Mouse (Mus musculus) limb, embryonic 12.5 days (tissue): ENCODE measurements at regions not wholly inside any gene's neighbourhood (a gene's known extent, or its start where the extent isn't known, plus 50 kb on each side); places are given as distances from the start of the nearest gene placed in this dataset.

Experiments
- ATAC-seq: fragments of 200-750 bp; cut with Nextera tagmentation; 2 replicates; pipeline ENCODE4 v1.8.0; 2017; ENCODE audit warnings: low read depth, moderate TSS enrichment; ENCODE audit not compliant: insufficient number of reproducible peaks, insufficient read depth, low FRiP score, low TSS enrichment
- H3K27ac ChIP-seq: fragments of 300-500 bp; sonication (generic); 2 replicates; pipeline ENCODE4 v1.5.1; 2016; ENCODE audit warnings: mild to moderate bottlenecking, moderate library complexity
- H3K27me3 ChIP-seq: fragments of 300-500 bp; sonication (generic); 2 replicates; pipeline ENCODE4 v1.6.1; 2016; ENCODE audit warnings: mild to moderate bottlenecking, moderate library complexity
- H3K36me3 ChIP-seq: fragments of 300-500 bp; sonication (generic); 2 replicates; pipeline ENCODE4 v1.6.1; 2016; ENCODE audit warnings: mild to moderate bottlenecking, moderate library complexity
- H3K4me1 ChIP-seq: fragments of 300-500 bp; sonication (generic); replicated peaks from 2 replicates; pipeline ENCODE4 v1.6.1; 2016
- H3K4me2 ChIP-seq: fragments of 300-500 bp; sonication (generic); 2 replicates; pipeline ENCODE4 v1.6.1; 2016; ENCODE audit warnings: mild to moderate bottlenecking, moderate library complexity
- H3K4me3 ChIP-seq: fragments of 300-500 bp; sonication (generic); replicated peaks from 2 replicates; pipeline ENCODE4 v1.5.1; 2016; ENCODE audit warnings: mild to moderate bottlenecking
- H3K9ac ChIP-seq: fragments of 300-500 bp; sonication (generic); replicated peaks from 2 replicates; pipeline ENCODE4 v1.6.1; 2016; ENCODE audit warnings: mild to moderate bottlenecking, moderate library complexity
- H3K9me3 ChIP-seq: fragments of 300-500 bp; sonication (generic); 2 replicates; pipeline ENCODE4 v1.6.1; 2016; ENCODE audit warnings: mild to moderate bottlenecking, moderate library complexity
- WGBS: fragments of 180-500 bp; shearing (Covaris S2); methylation state at CpG from one replicate; pipeline ENCODE4 v1.1.7; 2016; 5-methylcytosine and 5-hydroxymethylcytosine counted together

DNA sequence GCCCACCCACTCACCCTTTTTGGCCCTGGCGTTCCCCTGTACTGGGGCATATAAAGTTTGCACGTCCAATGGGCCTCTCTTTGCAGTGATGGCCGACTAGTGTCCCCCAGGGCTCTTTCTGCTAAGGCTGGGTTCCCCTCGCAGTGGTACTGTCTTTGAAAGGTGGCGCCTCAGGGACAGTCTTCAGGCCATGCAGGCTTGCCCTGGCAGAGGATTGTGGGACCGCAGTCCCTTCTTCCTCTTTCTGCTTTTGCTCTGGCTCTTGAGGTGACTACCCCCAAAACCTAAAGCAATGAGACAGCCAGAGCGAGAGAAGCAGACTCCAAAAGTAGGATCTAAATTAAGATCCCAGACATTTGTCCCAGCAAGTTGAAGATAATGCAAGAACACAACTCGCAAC lies 93.5 kb upstream of the Tbl1xr1 start:
- H3K9ac ChIP-seq: no peak overlapping the region
- ATAC-seq: no peak
- H3K4me2 ChIP-seq: no peak overlapping the region
- no peak overlapping the region for H3K27ac ChIP-seq
- H3K9me3 ChIP-seq: no peaks in the 10 kb centered on the region
- H3K36me3 ChIP-seq: no peaks in the 10 kb centered on the region
- no peak overlapping the region for H3K4me3 ChIP-seq
- no peaks in the 10 kb centered on the region for H3K4me1 ChIP-seq
- 86% methylated on average over 8 of the region's 8 CpGs for WGBS
- no peaks in the 10 kb centered on the region for H3K27me3 ChIP-seq

DNA sequence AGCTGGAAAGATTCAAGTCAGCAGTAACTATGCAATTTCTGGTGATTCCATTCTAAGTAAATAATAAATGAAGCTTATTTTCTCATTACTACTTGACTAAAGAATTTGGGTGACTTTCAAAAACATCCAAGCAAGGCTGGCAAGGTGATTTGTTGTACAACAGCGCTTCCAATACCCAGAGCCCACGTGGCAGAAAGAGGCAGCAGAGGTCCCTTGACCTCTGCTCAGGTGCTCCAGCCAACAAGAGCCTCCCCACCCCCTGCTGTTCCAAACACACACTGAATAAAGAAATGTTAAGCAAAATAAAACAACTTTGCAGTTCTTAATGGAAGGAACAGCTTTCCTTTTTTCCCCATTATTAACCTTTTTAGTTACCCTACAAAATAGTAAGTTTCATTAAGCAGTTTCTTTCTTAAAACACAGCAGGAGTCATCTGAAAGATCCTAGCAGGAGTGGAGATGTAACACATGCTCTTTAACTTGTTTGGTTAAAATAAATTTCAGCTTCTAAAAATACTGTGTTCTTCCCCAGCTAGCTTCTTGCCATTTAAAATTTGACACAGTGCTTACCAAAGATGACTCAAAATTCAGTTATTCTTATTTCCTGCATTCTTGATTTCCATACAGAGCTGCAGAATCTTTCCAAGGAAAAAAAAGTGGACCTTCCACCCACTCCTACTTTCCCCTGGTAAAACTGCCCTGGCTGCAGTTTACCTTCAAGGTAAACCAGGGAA lies 92.3 kb upstream of the Tbl1xr1 start:
- Histone ChIP-seq H3K9me3 (no peaks in the 10 kb centered on the region), H3K27ac (no peak overlapping the region), H3K36me3 (no peaks in the 10 kb centered on the region), H3K27me3 (no peaks in the 10 kb centered on the region), H3K4me2 (no peak overlapping the region), H3K4me3 (no peak overlapping the region), H3K4me1 (no peaks in the 10 kb centered on the region), H3K9ac (no peak overlapping the region)
- 36% methylated on average over 2 of the region's 2 CpGs for WGBS
- no peak for ATAC-seq

- H3K9ac ChIP-seq: no peak overlapping the region
- H3K9me3 ChIP-seq: no peaks in the 10 kb centered on the region
- no peak overlapping the region for H3K4me2 ChIP-seq
- no peaks in the 10 kb centered on the region; the same call in 1 of the 2 replicates for H3K4me1 ChIP-seq
- no peaks in the 10 kb centered on the region for H3K36me3 ChIP-seq
- H3K27ac ChIP-seq: no peak overlapping the region
- ATAC-seq: no peak
- H3K27me3 ChIP-seq: no peaks in the 10 kb centered on the region
- H3K4me3 ChIP-seq: no peak overlapping the region
- 71% methylated on average over 2 of the region's 2 CpGs for WGBS
Measured at GRCm38 (mm10) chr3:21984807-21985206, 91.6 kb upstream of the Tbl1xr1 start.

GRCm38 (mm10) chr3:21986164-21986892 lies 90.1 kb upstream of the Tbl1xr1 start:
- H3K4me3 ChIP-seq: no peak overlapping the region
- WGBS: 75% methylated on average over 5 of the region's 5 CpGs
- H3K36me3 ChIP-seq: no peaks in the 10 kb centered on the region
- no peak overlapping the region for H3K9ac ChIP-seq
- no peaks in the 10 kb centered on the region for H3K27me3 ChIP-seq
- H3K27ac ChIP-seq: no peak overlapping the region
- H3K9me3 ChIP-seq: no peaks in the 10 kb centered on the region
- no peak for ATAC-seq
- peaks cover 2% of the 10 kb centered on the region for H3K4me1 ChIP-seq
- H3K4me2 ChIP-seq: no peak overlapping the region

GRCm38 (mm10) chr3:21986893-21987250 lies 89.6 kb upstream of the Tbl1xr1 start:
- H3K9me3 ChIP-seq: no peaks in the 10 kb centered on the region

GRCm38 (mm10) chr3:21987455-21988009 lies 88.9 kb upstream of the Tbl1xr1 start:
- ATAC-seq: no peak
- WGBS: 86% methylated on average over 5 of the region's 5 CpGs

More at GRCm38 (mm10) chr3:21986893-21987250, 89.6 kb upstream of the Tbl1xr1 start:
- no peak overlapping the region for H3K27ac ChIP-seq
- no peaks in the 10 kb centered on the region for H3K36me3 ChIP-seq
- WGBS: 86% methylated on average over 2 of the region's 2 CpGs
- no peaks in the 10 kb centered on the region for H3K27me3 ChIP-seq
- H3K4me3 ChIP-seq: no peak overlapping the region
- no peak overlapping the region for H3K9ac ChIP-seq
- peaks cover 2% of the 10 kb centered on the region for H3K4me1 ChIP-seq
- no peak for ATAC-seq
- H3K4me2 ChIP-seq: no peak overlapping the region

DNA sequence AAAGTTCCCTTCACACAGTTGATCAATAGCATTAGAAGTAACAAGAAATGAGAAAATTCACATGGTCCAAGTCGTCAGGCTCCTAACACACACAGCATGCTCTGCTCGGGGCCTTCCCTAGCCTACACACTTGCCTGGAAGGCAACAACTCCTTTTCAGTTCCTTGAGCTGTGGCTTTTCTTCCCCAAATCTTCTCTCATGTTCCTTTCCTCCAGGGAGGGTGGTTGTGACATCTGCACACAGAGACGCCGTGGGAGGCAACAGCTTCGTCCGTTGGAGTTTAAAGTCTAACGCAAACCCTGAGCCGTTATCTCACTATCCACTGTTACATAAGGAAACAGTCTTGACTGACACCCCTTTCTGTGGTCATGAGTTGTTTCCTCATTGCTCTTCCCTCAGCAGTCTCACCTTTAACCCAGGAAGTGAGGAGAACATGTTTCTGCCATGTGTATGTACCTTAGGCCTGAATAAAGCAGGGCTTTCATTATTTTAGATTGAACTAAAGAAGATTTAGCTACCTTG lies 88.4 kb upstream of the Tbl1xr1 start:
- Histone ChIP-seq H3K27ac (no peak overlapping the region), H3K9me3 (no peaks in the 10 kb centered on the region)

More at GRCm38 (mm10) chr3:21987455-21988009, 88.9 kb upstream of the Tbl1xr1 start:
- H3K4me2 ChIP-seq: no peak overlapping the region
- no peak overlapping the region for H3K4me3 ChIP-seq
- H3K27me3 ChIP-seq: no peaks in the 10 kb centered on the region
- no peaks in the 10 kb centered on the region for H3K36me3 ChIP-seq
- H3K4me1 ChIP-seq: peaks cover 2% of the 10 kb centered on the region
- no peak overlapping the region for H3K9ac ChIP-seq
- H3K27ac ChIP-seq: no peak overlapping the region
- H3K9me3 ChIP-seq: no peaks in the 10 kb centered on the region

DNA sequence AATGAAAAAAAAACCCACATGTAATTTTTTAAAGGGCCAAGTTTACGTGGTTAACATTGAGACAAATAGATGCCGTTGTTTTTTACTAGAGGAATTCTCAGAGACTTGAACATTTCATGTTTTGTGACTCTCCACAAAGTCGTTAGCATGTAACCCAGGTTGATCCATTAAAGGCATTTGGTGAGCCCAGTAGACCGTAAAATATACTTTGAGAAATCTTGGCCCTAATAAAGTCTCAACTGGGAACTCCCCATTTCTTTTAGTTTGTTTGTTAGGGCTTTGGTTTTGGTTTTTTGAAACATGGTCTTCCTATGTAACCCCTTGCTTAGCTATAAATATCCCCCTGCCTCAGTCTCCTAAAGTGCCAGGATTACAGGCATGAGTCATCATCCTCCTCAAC lies 85.9 kb upstream of the Tbl1xr1 start:
- Histone ChIP-seq H3K9ac (no peak overlapping the region), H3K27me3 (no peaks in the 10 kb centered on the region), H3K27ac (no peak overlapping the region), H3K9me3 (no peaks in the 10 kb centered on the region), H3K4me3 (no peak overlapping the region), H3K4me2 (no peak overlapping the region), H3K36me3 (no peaks in the 10 kb centered on the region), H3K4me1 (peaks cover 2% of the 10 kb centered on the region)
- 49% methylated on average over 4 of the region's 4 CpGs for WGBS
- no peak for ATAC-seq

More for the DNA sequence above, 88.4 kb upstream of the Tbl1xr1 start:
- Histone ChIP-seq H3K4me2 (no peak overlapping the region), H3K9ac (no peak overlapping the region), H3K36me3 (no peaks in the 10 kb centered on the region), H3K27me3 (no peaks in the 10 kb centered on the region), H3K4me1 (peaks cover 2% of the 10 kb centered on the region), H3K4me3 (no peak overlapping the region)
- WGBS: 89% methylated on average over 8 of the region's 8 CpGs
- ATAC-seq: no peak

DNA sequence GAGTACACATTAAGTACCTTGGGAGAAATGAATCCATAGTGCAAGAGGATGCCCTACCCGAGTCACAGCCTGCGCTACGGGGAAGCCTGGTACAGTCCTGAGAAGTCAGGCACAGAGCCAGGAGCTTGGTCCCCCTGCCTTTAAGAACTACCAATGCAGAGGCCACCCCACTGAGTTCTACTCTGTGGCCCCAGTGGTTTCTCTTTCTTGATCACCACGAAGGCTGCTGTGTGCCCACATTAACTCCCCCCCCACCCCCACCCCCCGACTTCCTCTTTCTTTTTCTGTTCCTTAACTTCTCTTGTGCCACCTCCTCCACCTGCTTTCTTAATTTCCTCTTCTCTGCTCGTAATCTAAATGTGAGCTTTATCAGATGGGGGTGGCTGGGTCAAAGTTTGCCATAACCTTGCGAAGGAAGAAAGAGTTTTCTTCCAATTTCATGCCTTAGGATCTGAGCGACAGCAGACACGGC lies 84.7 kb upstream of the Tbl1xr1 start:
- H3K36me3 ChIP-seq: no peaks in the 10 kb centered on the region
- H3K27ac ChIP-seq: no peak overlapping the region
- no peaks in the 10 kb centered on the region for H3K27me3 ChIP-seq
- no peak overlapping the region for H3K4me2 ChIP-seq
- WGBS: 70% methylated on average over 9 of the region's 9 CpGs
- no peaks in the 10 kb centered on the region for H3K9me3 ChIP-seq
- ATAC-seq: no peak
- H3K4me1 ChIP-seq: peaks cover 2% of the 10 kb centered on the region
- no peak overlapping the region for H3K4me3 ChIP-seq
- no peak overlapping the region for H3K9ac ChIP-seq

DNA sequence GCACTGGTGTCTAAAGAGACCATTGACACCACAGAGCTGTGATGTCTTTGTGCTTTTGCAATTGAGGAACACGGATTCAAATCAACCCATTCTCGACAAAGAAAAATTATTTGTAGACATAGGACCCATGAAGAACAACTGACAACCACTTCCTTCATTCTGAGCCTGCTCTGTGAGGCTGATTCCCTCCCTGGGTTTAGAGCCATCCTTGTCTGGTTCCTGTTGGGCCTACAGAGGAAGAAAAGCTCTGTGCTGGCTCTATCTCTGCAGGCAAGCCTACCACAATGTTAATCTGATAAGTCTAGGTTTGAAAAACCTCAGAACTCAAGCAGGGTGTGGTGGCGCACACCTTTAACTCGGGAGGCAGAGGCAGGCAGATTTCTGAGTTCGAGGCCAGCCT lies 84.2 kb upstream of the Tbl1xr1 start:
- no peaks in the 10 kb centered on the region for H3K9me3 ChIP-seq
- no peak overlapping the region for H3K9ac ChIP-seq
- no peaks in the 10 kb centered on the region for H3K27me3 ChIP-seq
- H3K4me3 ChIP-seq: no peak overlapping the region
- H3K4me2 ChIP-seq: no peak overlapping the region
- peaks cover 2% of the 10 kb centered on the region for H3K4me1 ChIP-seq
- H3K27ac ChIP-seq: no peak overlapping the region
- H3K36me3 ChIP-seq: no peaks in the 10 kb centered on the region
- 89% methylated on average over 5 of the region's 5 CpGs for WGBS
- ATAC-seq: no peak

DNA sequence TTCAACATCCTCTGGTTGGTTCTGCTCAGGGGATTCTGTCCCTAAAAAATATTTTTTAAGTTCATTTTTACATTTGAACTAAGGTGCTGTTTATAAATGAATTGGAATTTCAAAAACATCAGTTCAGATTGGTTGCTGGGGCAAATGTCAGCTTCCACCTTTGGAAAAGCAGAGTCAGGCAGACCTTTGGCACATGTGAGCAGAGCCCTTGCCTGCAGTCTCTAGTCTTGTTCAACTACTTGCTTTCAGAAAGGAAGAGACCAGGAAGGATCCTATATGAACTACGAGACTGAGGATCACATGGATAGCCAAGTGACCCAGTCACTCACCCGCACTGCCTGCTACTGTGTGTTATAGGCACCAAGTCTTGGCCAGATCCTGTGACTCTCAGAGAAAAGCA lies 82.5 kb upstream of the Tbl1xr1 start:
- no peaks in the 10 kb centered on the region for H3K9me3 ChIP-seq
- no peaks in the 10 kb centered on the region for H3K36me3 ChIP-seq
- H3K27ac ChIP-seq: no peak overlapping the region
- no peak for ATAC-seq
- H3K9ac ChIP-seq: no peak overlapping the region
- H3K4me1 ChIP-seq: peaks cover 2% of the 10 kb centered on the region
- 86% methylated on average over 2 of the region's 2 CpGs for WGBS
- no peaks in the 10 kb centered on the region for H3K27me3 ChIP-seq
- H3K4me2 ChIP-seq: no peak overlapping the region
- H3K4me3 ChIP-seq: no peak overlapping the region
